Mouse (Mus musculus) limb, embryonic 11.5 days (tissue): ENCODE results near the gene Kcnt1. TPM values are rescaled to one million over a fixed set of nuclear protein-coding genes. Genes with fewer than 3 reads are reported as not detected.

Source experiments
- ATAC-seq: fragments of 200-750 bp; cut with Nextera tagmentation; 2 replicates; pipeline ENCODE4 v1.8.0; 2017; ENCODE audit warnings: low read depth; ENCODE audit not compliant: insufficient number of reproducible peaks, low FRiP score, low TSS enrichment
- DNase-seq: peaks from one replicate; pipeline ENCODE4 v3.0.0-alpha.2; 2015; ENCODE audit warnings: low spot score
- H3K27ac ChIP-seq: fragments of 300-500 bp; sonication (generic); replicated peaks from 2 replicates; pipeline ENCODE4 v1.5.1; 2014; ENCODE audit warnings: low read depth, mild to moderate bottlenecking, low read length
- H3K27me3 ChIP-seq: fragments of 300-500 bp; sonication (generic); 2 replicates; pipeline ENCODE4 v1.6.1; 2014; ENCODE audit warnings: mild to moderate bottlenecking, low read length, mixed read lengths; ENCODE audit not compliant: control insufficient read depth, insufficient read depth
- H3K36me3 ChIP-seq: fragments of 300-500 bp; sonication (generic); 2 replicates; pipeline ENCODE4 v1.6.1; 2014; ENCODE audit warnings: mild to moderate bottlenecking, low read length, moderate library complexity, mixed read lengths; ENCODE audit not compliant: control insufficient read depth, insufficient read depth
- H3K4me1 ChIP-seq: fragments of 300-500 bp; sonication (generic); 2 replicates; pipeline ENCODE4 v1.6.1; 2014; ENCODE audit warnings: low read length, mixed read lengths; ENCODE audit not compliant: control insufficient read depth, insufficient read depth
- H3K4me2 ChIP-seq: fragments of 300-500 bp; sonication (generic); 2 replicates; pipeline ENCODE4 v1.6.1; 2014; ENCODE audit warnings: low read depth, mild to moderate bottlenecking, moderate library complexity; ENCODE audit not compliant: severe bottlenecking
- H3K4me3 ChIP-seq: fragments of 300-500 bp; sonication (generic); 2 replicates; pipeline ENCODE4 v1.5.1; 2014; ENCODE audit warnings: low read depth, low read length
- H3K9ac ChIP-seq: fragments of 300-500 bp; sonication (generic); 2 replicates; pipeline ENCODE4 v1.6.1; 2014; ENCODE audit warnings: mild to moderate bottlenecking, low read length
- H3K9me3 ChIP-seq: fragments of 300-500 bp; sonication (generic); 2 replicates; pipeline ENCODE4 v1.6.1; 2016; ENCODE audit warnings: low read length; ENCODE audit not compliant: control insufficient read depth
- WGBS: fragments of 180-500 bp; shearing (Covaris S2); extraction: QIAGEN DNeasy Blood & Tissue Kit; methylation state at CpG from one replicate; pipeline ENCODE4 v1.1.7; 2014; 5-methylcytosine and 5-hydroxymethylcytosine counted together
- polyA plus RNA-seq: library from polyadenylated mRNA; unstranded; fragments of >200 nt; fragmentation: Nextera tagmentation; extraction: Ambion mirVana; gene quantifications from 2 replicates; pipeline ENCODE4 v1.2.1, GENCODE M21; 2014

Gene Kcnt1
- polyA plus RNA-seq, 1 experiment from 2014 or later, result 0.13 TPM

GRCm38 (mm10) chr2:25947950-25948349 is 84.4 kb downstream of the Kcnt1 start:
- Histone ChIP-seq H3K4me1 (no peaks in the 10 kb centered on the region), H3K36me3 (peaks cover 12% of the 10 kb centered on the region; the same call in 1 of the 2 replicates), H3K4me2 (no peak overlapping the region), H3K9ac (no peak overlapping the region), H3K27me3 (no peaks in the 10 kb centered on the region), H3K4me3 (no peak overlapping the region), H3K9me3 (no peaks in the 10 kb centered on the region), H3K27ac (no peak overlapping the region)
- 88% methylated on average over 3 of the region's 3 CpGs for WGBS
- ATAC-seq (no peak), DNase-seq (no peak)

- Histone ChIP-seq H3K4me1 (no peaks in the 10 kb centered on the region), H3K27me3 (no peaks in the 10 kb centered on the region), H3K9me3 (no peaks in the 10 kb centered on the region), H3K4me3 (no peak overlapping the region), H3K9ac (no peak overlapping the region), H3K27ac (no peak overlapping the region), H3K36me3 (peaks cover 4% of the 10 kb centered on the region; the same call in 1 of the 2 replicates), H3K4me2 (no peak overlapping the region)
- WGBS, result 95% methylated on average over 3 of the region's 3 CpGs
- DNase-seq, result no peak
- no peak for ATAC-seq
Observed at GRCm38 (mm10) chr2:25949291-25949690, 85.8 kb downstream of the Kcnt1 start.

Other genes with a start within 250 kb of the Kcnt1 start
- 0.15 and 0.16 TPM in 2 replicates for gene Ccdc183, start 246.1 kb upstream of the Kcnt1 start, polyA plus RNA-seq
- 18.7 and 20.7 TPM in 2 replicates for gene Tmem141, start 241.7 kb upstream of the Kcnt1 start, polyA plus RNA-seq
- gene Fcna, start 235.7 kb upstream of the Kcnt1 start, polyA plus RNA-seq, result 0.35 and 0.54 TPM in 2 replicates
- gene Lcn8, start 210.6 kb upstream of the Kcnt1 start, polyA plus RNA-seq, result not detected in 2 replicates
- gene Lcn5, start 205.8 kb upstream of the Kcnt1 start, polyA plus RNA-seq, result not detected in 2 replicates
- gene Lcn6, start 186.9 kb upstream of the Kcnt1 start, polyA plus RNA-seq, result not detected in 2 replicates
- not detected in 2 replicates for gene Lcn10, start 181.0 kb upstream of the Kcnt1 start, polyA plus RNA-seq
- gene Obp2a, start 163.7 kb upstream of the Kcnt1 start, polyA plus RNA-seq, result not detected in 2 replicates
- gene Bmyc, start 157.0 kb upstream of the Kcnt1 start, polyA plus RNA-seq, result 73.9 and 79.2 TPM in 2 replicates
- gene Obp2b, start 126.7 kb upstream of the Kcnt1 start, polyA plus RNA-seq, result not detected in 2 replicates
- gene Lcn3, start 98.2 kb upstream of the Kcnt1 start, polyA plus RNA-seq, result not detected in 2 replicates
- not detected in 2 replicates for gene Lcn11, start 86.7 kb upstream of the Kcnt1 start, polyA plus RNA-seq
- 0.37 and 0.60 TPM in 2 replicates for gene Gm13539, start 81.5 kb upstream of the Kcnt1 start, polyA plus RNA-seq
- gene Glt6d1, start 47.9 kb upstream of the Kcnt1 start, polyA plus RNA-seq, result not detected in 2 replicates
- not detected in 2 replicates for gene Lcn9, start 40.6 kb upstream of the Kcnt1 start, polyA plus RNA-seq
- not detected in 2 replicates for gene Sohlh1, start 16.5 kb upstream of the Kcnt1 start, polyA plus RNA-seq
- 29.5 and 36.8 TPM in 2 replicates for gene Camsap1, start 119.5 kb downstream of the Kcnt1 start, polyA plus RNA-seq
- gene Ubac1, start 158.0 kb downstream of the Kcnt1 start, polyA plus RNA-seq, result 98.7 and 110 TPM in 2 replicates